Mouse (Mus musculus) CH12.LX (cell line): Measurements from ENCODE around the gene Ccnd3. TPM values are rescaled to one million over a fixed set of nuclear protein-coding genes. Genes with fewer than 3 reads are reported as not detected.
A peak's percentile ranks its signal among the peaks of the same experiment; 100 is the strongest.

Source experiments
- DNase-seq: peaks from one replicate; pipeline ENCODE4 v3.0.0-alpha.2; 2013; ENCODE audit errors: extremely low read depth
- H3K27ac ChIP-seq: 2 replicates; pipeline ENCODE4 v1.5.1; 2012; ENCODE audit warnings: low read depth, mild to moderate bottlenecking, control low read depth, moderate library complexity; ENCODE audit not compliant: insufficient read depth
- H3K27me3 ChIP-seq: replicated peaks from 2 replicates; pipeline ENCODE3; 2012; ENCODE audit warnings: inconsistent platforms
- H3K36me3 ChIP-seq, 2 experiments: replicated peaks in 1 of 2; 2 replicates each; pipeline versions ENCODE3 to v1.6.1; 2012; ENCODE audit warnings: inconsistent platforms in 1 of 2, low read length in 1 of 2, mild to moderate bottlenecking in 1 of 2, mixed read lengths in 1 of 2, moderate library complexity in 1 of 2; ENCODE audit not compliant: control insufficient read depth in 1 of 2, insufficient read depth in 1 of 2
- H3K4me1 ChIP-seq, 2 experiments: 2 replicates each; pipeline ENCODE4 v1.6.1; 2012; ENCODE audit warnings: inconsistent platforms in 1 of 2, moderate library complexity in 1 of 2; ENCODE audit not compliant: insufficient read depth in 2 of 2, control insufficient read depth in 1 of 2
- H3K4me2 ChIP-seq: 2 replicates; pipeline ENCODE4 v1.6.1; 2012; ENCODE audit warnings: low read depth, mild to moderate bottlenecking, control low read depth; ENCODE audit not compliant: poor library complexity, insufficient read depth, severe bottlenecking
- H3K4me3 ChIP-seq, 3 experiments: fragments of 150-350 bp in 1 of 3; sonication (generic) in 1 of 3; replicated peaks in 1 of 3; 2 replicates each; pipeline versions ENCODE3 to v1.5.1; 2011 to 2012; ENCODE audit warnings: low read depth in 2 of 3, low read length in 2 of 3, mild to moderate bottlenecking in 2 of 3, moderate library complexity in 2 of 3, control low read depth in 1 of 3, improper control_type of control experiment in 1 of 3, inconsistent platforms in 1 of 3, mixed read lengths in 1 of 3; ENCODE audit not compliant: poor library complexity in 1 of 3
- H3K79me2 ChIP-seq: replicated peaks from 2 replicates; pipeline ENCODE4 v1.6.1; 2012; ENCODE audit warnings: mild to moderate bottlenecking, moderate library complexity; ENCODE audit not compliant: control insufficient read depth, poor library complexity, insufficient read depth, severe bottlenecking; ENCODE audit errors: extremely low read depth
- H3K9ac ChIP-seq: 2 replicates; pipeline ENCODE4 v1.6.1; 2012; ENCODE audit warnings: low read depth, mild to moderate bottlenecking, control low read depth, moderate library complexity; ENCODE audit not compliant: insufficient read depth
- H3K9me3 ChIP-seq: replicated peaks from 2 replicates; pipeline ENCODE3; 2012; ENCODE audit warnings: low read length, inconsistent platforms, mixed read lengths
- BHLHE40 ChIP-seq: IDR thresholded peaks from 2 replicates; pipeline ENCODE4 v1.6.1; 2011; ENCODE audit warnings: mild to moderate bottlenecking, low read depth, low read length, improper control_type of control experiment
- CHD1 ChIP-seq: IDR thresholded peaks from 2 replicates; pipeline ENCODE4 v1.6.1; 2012; ENCODE audit warnings: low read depth, low read length, improper control_type of control experiment, inconsistent platforms
- CHD2 ChIP-seq: IDR thresholded peaks from 2 replicates; pipeline ENCODE4 v1.6.1; 2011; ENCODE audit warnings: low read length, improper control_type of control experiment
- CTCF ChIP-seq, 2 experiments: IDR thresholded peaks in 1 of 2; conservative IDR thresholded peaks in 1 of 2; 2 replicates each; pipeline ENCODE4 v1.5.1; 2011 to 2012; ENCODE audit warnings: low read depth in 2 of 2, low read length in 2 of 2, improper control_type of control experiment in 1 of 2, inconsistent platforms in 1 of 2, mild to moderate bottlenecking in 1 of 2, moderate library complexity in 1 of 2
- E2F4 ChIP-seq: IDR thresholded peaks from 2 replicates; pipeline ENCODE4 v1.6.1; 2011; ENCODE audit warnings: low read depth, low read length, improper control_type of control experiment; ENCODE audit not compliant: insufficient replicate concordance
- EP300 ChIP-seq: IDR thresholded peaks from 2 replicates; pipeline ENCODE4 v1.6.1; 2011; ENCODE audit warnings: low read length, improper control_type of control experiment
- GABPA ChIP-seq: IDR thresholded peaks from 2 replicates; pipeline ENCODE4 v1.6.1; 2012; ENCODE audit warnings: low read depth, low read length, improper control_type of control experiment, inconsistent platforms; ENCODE audit not compliant: insufficient replicate concordance
- JUN ChIP-seq: IDR thresholded peaks from 2 replicates; pipeline ENCODE4 v1.6.1; 2011; ENCODE audit warnings: low read depth, mild to moderate bottlenecking, low read length, improper control_type of control experiment, moderate library complexity; ENCODE audit not compliant: insufficient read depth
- KAT2A ChIP-seq: IDR thresholded peaks from 2 replicates; pipeline ENCODE4 v1.6.1; 2012; ENCODE audit warnings: low read length, improper control_type of control experiment, inconsistent platforms; ENCODE audit not compliant: insufficient replicate concordance
- MAFK ChIP-seq: IDR thresholded peaks from 2 replicates; pipeline ENCODE4 v1.6.1; 2011; ENCODE audit warnings: low read length, improper control_type of control experiment; ENCODE audit not compliant: insufficient replicate concordance
- MAZ ChIP-seq: IDR thresholded peaks from 2 replicates; pipeline ENCODE4 v1.6.1; 2012; ENCODE audit warnings: low read depth, mild to moderate bottlenecking, inconsistent platforms, low read length, improper control_type of control experiment, moderate library complexity
- MEF2A ChIP-seq: IDR thresholded peaks from 2 replicates; pipeline ENCODE4 v1.6.1; 2014; ENCODE audit warnings: low read depth, mild to moderate bottlenecking, inconsistent platforms, low read length, improper control_type of control experiment, borderline replicate concordance
- NELFE ChIP-seq: IDR thresholded peaks from 2 replicates; pipeline ENCODE4 v1.6.1; 2011; ENCODE audit warnings: low read depth, low read length, improper control_type of control experiment
- NRF1 ChIP-seq: IDR thresholded peaks from 2 replicates; pipeline ENCODE4 v1.6.1; 2014; ENCODE audit warnings: low read depth, mild to moderate bottlenecking, inconsistent platforms, low read length, improper control_type of control experiment, moderate library complexity
- PAX5 ChIP-seq: IDR thresholded peaks from 2 replicates; pipeline ENCODE4 v1.6.1; 2012; ENCODE audit warnings: low read length, inconsistent platforms, mixed read lengths
- POLR2A ChIP-seq: IDR thresholded peaks from 2 replicates; pipeline ENCODE4 v1.6.1; 2011; ENCODE audit warnings: low read depth, mild to moderate bottlenecking, improper control_type of control experiment, low read length
- POLR2AphosphoS2 ChIP-seq: IDR thresholded peaks from 2 replicates; pipeline ENCODE4 v1.6.1; 2011; ENCODE audit warnings: low read depth, low read length, improper control_type of control experiment
- SIN3A ChIP-seq: IDR thresholded peaks from 2 replicates; pipeline ENCODE4 v1.6.1; 2012; ENCODE audit warnings: low read length, improper control_type of control experiment, inconsistent platforms
- SMC3 ChIP-seq: IDR thresholded peaks from 2 replicates; pipeline ENCODE4 v1.6.1; 2011; ENCODE audit warnings: low read depth, low read length, improper control_type of control experiment
- TCF12 ChIP-seq: IDR thresholded peaks from 2 replicates; pipeline ENCODE4 v1.6.1; 2014; ENCODE audit warnings: low read depth, mild to moderate bottlenecking, inconsistent platforms, low read length, improper control_type of control experiment
- UBTF ChIP-seq: IDR thresholded peaks from 2 replicates; pipeline ENCODE4 v1.6.1; 2012; ENCODE audit warnings: low read depth, mild to moderate bottlenecking, inconsistent platforms, low read length, improper control_type of control experiment, moderate library complexity
- USF1 ChIP-seq: IDR thresholded peaks from 2 replicates; pipeline ENCODE4 v1.6.1; 2014; ENCODE audit warnings: low read depth, mild to moderate bottlenecking, inconsistent platforms, low read length, improper control_type of control experiment
- ZC3H11A ChIP-seq: IDR thresholded peaks from 2 replicates; pipeline ENCODE4 v1.6.1; 2012; ENCODE audit warnings: low read depth, mild to moderate bottlenecking, inconsistent platforms, low read length, improper control_type of control experiment
- ZNF384 ChIP-seq: IDR thresholded peaks from 2 replicates; pipeline ENCODE4 v1.6.1; 2012; ENCODE audit warnings: low read depth, low read length, improper control_type of control experiment, inconsistent platforms
- dilution Hi-C: fragments of 300-500 bp; cut with MboI; formaldehyde crosslinking; loops from 2 replicates; pipeline ENCODE4 v1.14.3; 2020; ENCODE audit warnings: low sequenced_read_pairs; ENCODE audit not compliant: extremely low pct_unique_long_range_greater_than_20kb, extremely low pct_ligation_motif_present
- in situ Hi-C: fragments of 300-500 bp; cut with MboI; formaldehyde crosslinking; loops from 3 replicates; pipeline ENCODE4 v1.14.3; 2019; ENCODE audit warnings: low sequenced_read_pairs, low pct_ligation_motif_present, low pct_unique_long_range_greater_than_20kb, mixed read lengths
- polyA plus RNA-seq: library from polyadenylated mRNA; unstranded; fragments of >175 nt; gene quantifications from 2 replicates; pipeline ENCODE4 v1.2.1, GENCODE M21; 2012; ENCODE audit warnings: low read depth; ENCODE audit not compliant: insufficient read length
- total RNA-seq, 2 experiments: library from RNA; depleted of rRNA; stranded (reverse); fragments of 300-350 nt in 1 of 2; fragments of >200 nt in 1 of 2; gene quantifications; 2 replicates each; pipeline ENCODE4 v1.2.3; 2012 to 2014

Ccnd3 gene
- total and polyA plus RNA-seq, 3 experiments: 30.6 to 121 (median 48.7) TPM

- H3K27ac ChIP-seq: no peak overlapping the region
- TF ChIP-seq ZNF384 (no peak), POLR2AphosphoS2 (peak; percentile 55; the same call in 1 of the 2 replicates)
- H3K4me2 ChIP-seq: no peak overlapping the region
- H3K9ac ChIP-seq: no peak overlapping the region
- dilution Hi-C loops (no loop called here), in situ Hi-C loops (no loop called here)
- no peaks in the 10 kb centered on the region for H3K27me3 ChIP-seq
- no peak overlapping the region for H3K4me3 ChIP-seq
- H3K79me2 ChIP-seq: peaks cover 10% of the 10 kb centered on the region; the same call in 1 of the 2 replicates
- peaks cover 14 to 52% of the 10 kb centered on the region in 2 experiments for H3K4me1 ChIP-seq
- no peak for DNase-seq
- peaks cover 37 to 61% of the 10 kb centered on the region in 2 experiments for H3K36me3 ChIP-seq
- no peaks in the 10 kb centered on the region for H3K9me3 ChIP-seq
Observed at GRCm38 (mm10) chr17:47596839-47597164, 92.0 kb downstream of the Ccnd3 start.

DNA sequence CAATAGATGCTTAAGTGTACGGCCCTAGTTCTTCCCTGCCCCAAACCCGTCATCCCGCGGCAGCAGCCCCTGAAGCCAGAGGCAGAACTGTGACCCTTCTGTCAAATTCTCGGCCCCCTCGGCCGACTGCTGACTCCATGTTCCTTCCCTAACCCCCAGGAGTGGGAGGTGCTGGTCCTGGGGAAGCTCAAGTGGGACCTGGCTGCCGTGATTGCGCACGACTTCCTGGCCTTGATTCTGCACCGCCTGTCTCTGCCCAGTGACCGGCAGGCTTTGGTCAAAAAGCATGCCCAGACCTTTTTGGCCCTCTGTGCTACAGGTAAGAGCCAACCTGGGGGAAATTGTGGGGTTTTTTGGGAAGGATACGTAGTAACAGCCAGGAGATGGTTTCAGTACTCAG, 92.4 kb downstream of the Ccnd3 start:
- no peak overlapping the region for H3K9ac ChIP-seq

DNA sequence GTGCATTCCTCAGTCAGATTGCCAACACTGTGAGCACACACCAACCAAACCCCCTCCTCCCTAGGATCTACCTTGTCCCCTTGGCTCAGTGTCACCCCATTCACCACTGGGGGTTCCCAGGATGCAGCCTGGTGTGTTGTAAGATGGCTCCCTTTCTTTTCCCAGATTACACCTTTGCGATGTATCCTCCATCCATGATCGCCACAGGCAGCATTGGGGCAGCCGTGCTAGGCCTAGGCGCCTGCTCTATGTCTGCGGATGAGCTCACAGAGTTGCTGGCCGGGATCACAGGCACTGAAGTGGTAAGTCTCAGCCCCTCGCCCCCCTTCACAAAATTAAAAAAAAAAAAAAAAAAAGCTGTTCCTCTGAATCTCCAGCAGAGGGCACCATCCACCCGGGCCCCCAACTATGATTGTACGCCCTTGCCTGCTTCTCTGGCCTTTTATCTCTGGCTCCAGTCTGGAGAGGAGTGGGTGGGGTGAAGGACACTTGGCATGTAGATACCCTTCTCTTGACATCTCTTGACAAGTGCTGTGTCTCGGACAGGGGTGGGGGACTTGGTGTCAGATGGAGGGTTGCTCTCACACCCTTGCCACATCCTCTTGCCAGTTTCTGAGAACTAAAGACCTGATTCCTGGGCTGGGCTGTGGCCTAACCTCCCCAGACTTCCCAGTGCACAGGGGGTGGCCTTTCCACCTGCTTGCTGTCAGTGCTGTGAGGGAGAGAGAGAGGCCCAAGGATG, 93.2 kb downstream of the Ccnd3 start:
- H3K9ac ChIP-seq: no peak overlapping the region
- H3K27ac ChIP-seq: no peak overlapping the region
- H3K79me2 ChIP-seq: peaks cover 10% of the 10 kb centered on the region; the same call in 1 of the 2 replicates
- in situ Hi-C loops: no loop called here
- no peak overlapping the region for H3K4me3 ChIP-seq
- no peaks in the 10 kb centered on the region for H3K27me3 ChIP-seq
- peaks cover 47 to 72% of the 10 kb centered on the region in 2 experiments for H3K36me3 ChIP-seq
- dilution Hi-C loops: no loop called here
- H3K9me3 ChIP-seq: no peaks in the 10 kb centered on the region
- DNase-seq: peak; percentile 42
- H3K4me1 ChIP-seq: peaks cover 11 to 47% of the 10 kb centered on the region in 2 experiments; a peak in 3 of 4 replicates
- no peak overlapping the region for H3K4me2 ChIP-seq
- TF ChIP-seq TCF12: no peak
- peak; percentile 98 for TF ChIP-seq ZNF384
- no peak for TF ChIP-seq BHLHE40
- no peak for TF ChIP-seq MAFK
- TF ChIP-seq EP300: no peak
- TF ChIP-seq E2F4: no peak
- no peak; the same call in 1 of the 2 replicates for TF ChIP-seq POLR2A
- TF ChIP-seq SIN3A: no peak
- TF ChIP-seq PAX5: no peak
- TF ChIP-seq JUN: no peak
- no peak for TF ChIP-seq UBTF
- 0 out of 2 replicates have a peak, but pooled peaks have one; percentile 28 for TF ChIP-seq CHD2
- no peak for TF ChIP-seq NRF1
- TF ChIP-seq MAZ: no peak
- no peak for TF ChIP-seq GABPA
- TF ChIP-seq KAT2A: no peak
- TF ChIP-seq MEF2A: no peak
- no peak for TF ChIP-seq CHD1
- TF ChIP-seq SMC3: peak; percentile 52
- no peak for TF ChIP-seq USF1
- TF ChIP-seq NELFE: no peak
- TF ChIP-seq CTCF (conservative IDR thresholded peaks at IDR 0.05 in 1 of 2, IDR thresholded peaks at IDR 0.05 in 1 of 2; ENCODE audit: low read depth in 2 of 2, low read length in 2 of 2): peak; percentile 27 to 73; a peak in 3 of 4 replicates
- TF ChIP-seq ZC3H11A: no peak
- TF ChIP-seq POLR2AphosphoS2: peak; percentile 40; the same call in 1 of the 2 replicates

More for the DNA sequence above, 92.4 kb downstream of the Ccnd3 start:
- no peak for TF ChIP-seq CHD1
- TF ChIP-seq POLR2A: peak; percentile 15; the same call in 1 of the 2 replicates
- H3K27me3 ChIP-seq: no peaks in the 10 kb centered on the region
- no peak overlapping the region for H3K4me3 ChIP-seq
- peaks cover 14 to 53% of the 10 kb centered on the region in 2 experiments for H3K4me1 ChIP-seq
- no peak for DNase-seq
- no peaks in the 10 kb centered on the region for H3K9me3 ChIP-seq
- dilution Hi-C loops (no loop called here), in situ Hi-C loops (no loop called here)
- no peak overlapping the region for H3K4me2 ChIP-seq
- H3K79me2 ChIP-seq: peaks cover 10% of the 10 kb centered on the region; the same call in 1 of the 2 replicates
- H3K36me3 ChIP-seq: peaks cover 41 to 66% of the 10 kb centered on the region in 2 experiments
- no peak overlapping the region for H3K27ac ChIP-seq
